Mouse (Mus musculus) E14TG2a.4 (cell line): ENCODE measurements around the gene Chuk.

ENCODE experiments used
- CTCF ChIP-seq: conservative IDR thresholded peaks from 2 replicates; pipeline ENCODE4 v1.5.1; 2014; ENCODE audit warnings: low read length
- NANOG ChIP-seq: IDR thresholded peaks from 2 replicates; pipeline ENCODE4 v1.6.1; 2014; ENCODE audit warnings: borderline replicate concordance, low read length, mixed read lengths
- POU5F1 ChIP-seq: IDR thresholded peaks from 2 replicates; pipeline ENCODE4 v1.6.1; 2014; ENCODE audit warnings: low read length, borderline replicate concordance

DNA sequence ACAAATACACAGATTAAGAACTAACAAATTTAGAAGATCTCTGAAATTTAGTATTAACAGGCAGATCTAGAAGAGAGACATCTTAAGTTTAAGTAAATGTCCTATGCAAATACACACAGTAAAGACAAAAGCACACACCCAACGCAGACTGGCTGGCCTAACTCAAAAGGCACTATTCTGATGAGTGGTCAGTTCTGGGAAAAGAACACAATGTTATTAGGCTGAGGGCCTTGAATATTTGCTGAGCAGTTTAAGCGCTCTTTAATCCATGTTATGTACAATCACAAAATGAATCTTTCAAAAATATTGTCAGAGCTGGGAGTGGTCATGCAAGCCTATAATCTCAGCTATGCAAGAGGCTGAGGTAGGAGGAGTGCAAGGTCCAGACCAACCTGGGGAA, 42.5 kb downstream of the Chuk start:
- no peak for TF ChIP-seq CTCF
- no peak for TF ChIP-seq POU5F1
- TF ChIP-seq NANOG = no peak
